Mouse (Mus musculus): ENCODE measurements around the gene Dnpep. TPM values are rescaled to one million over a fixed set of nuclear protein-coding genes. Genes with fewer than 3 reads are reported as not detected.

Dnpep gene
- polyA plus RNA-seq (2021; fragmentation: Nextera tagmentation) = 68.5 and 77.2 TPM in 2 replicates
- long read RNA-seq, experiment 1, transcript Dnpep-209 (14 exons, 1,862 nt) = minor isoform, 11 of 118 reads
- long read RNA-seq, experiment 1, transcript Dnpep-201 (15 exons, 2,488 nt) = major isoform, 75 of 118 reads
- long read RNA-seq, experiment 1, transcript Dnpep-202 (15 exons, 1,571 nt) = minor isoform, 18 of 118 reads
- long read RNA-seq, experiment 1, partial matches to known transcripts = 6 of 118 reads
- long read RNA-seq, experiment 1, other reads (novel, unspliced or antisense) = 8 of 118 reads
- long read RNA-seq, experiment 2, transcript Dnpep-209 (14 exons, 1,862 nt) = minor isoform, 14 of 324 reads
- long read RNA-seq, experiment 2, transcript Dnpep-202 (15 exons, 1,571 nt) = minor isoform, 32 of 324 reads
- long read RNA-seq, experiment 2, transcript Dnpep-201 (15 exons, 2,488 nt) = major isoform, 238 of 324 reads
- long read RNA-seq, experiment 2, partial matches to known transcripts = 16 of 324 reads
- long read RNA-seq, experiment 2, other reads (novel, unspliced or antisense) = 24 of 324 reads

GRCm38 (mm10) chr1:75317241-75318201 lies at the start of gene Dnpep:
Dnpep (minus strand) TSS chr1:75317990.

GRCm38 (mm10) chr1:75360112-75361031 lies 42.6 kb upstream of the Dnpep start, which contains the start of gene Des:
Des (plus strand) TSS chr1:75360329.

GRCm38 (mm10) chr1:75278228-75278627 lies 39.6 kb downstream of the Dnpep start, which contains the start of gene Resp18:
Resp18 (minus strand) TSS chr1:75278415.

GRCm38 (mm10) chr1:75264091-75264880 lies 53.5 kb downstream of the Dnpep start, which contains the start of gene Ptprn:
Ptprn (minus strand) TSS chr1:75264502.

Other genes starting within 250 kb of the Dnpep start
- 3.3 and 3.6 TPM in 2 replicates for gene Nhej1, start 192.8 kb downstream of the Dnpep start, polyA plus RNA-seq (2021; fragmentation: Nextera tagmentation)
- 1.0 and 1.5 TPM in 2 replicates for gene Slc23a3, start 184.1 kb downstream of the Dnpep start, polyA plus RNA-seq (2021; fragmentation: Nextera tagmentation)
- 7.4 and 10.8 TPM in 2 replicates for gene Cnppd1, start 175.3 kb downstream of the Dnpep start, polyA plus RNA-seq (2021; fragmentation: Nextera tagmentation)
- gene Retreg2, start 175.2 kb downstream of the Dnpep start, polyA plus RNA-seq (2021; fragmentation: Nextera tagmentation) = 70.3 and 86.5 TPM in 2 replicates
- 38.0 and 45.0 TPM in 2 replicates for gene Zfand2b, start 149.3 kb downstream of the Dnpep start, polyA plus RNA-seq (2021; fragmentation: Nextera tagmentation)
- 12.8 and 13.0 TPM in 2 replicates for gene Abcb6, start 137.6 kb downstream of the Dnpep start, polyA plus RNA-seq (2021; fragmentation: Nextera tagmentation)
- 9.8 and 11.1 TPM in 2 replicates for gene Ankzf1, start 125.8 kb downstream of the Dnpep start, polyA plus RNA-seq (2021; fragmentation: Nextera tagmentation)
- 44.9 and 48.7 TPM in 2 replicates for gene Atg9a, start 125.8 kb downstream of the Dnpep start, polyA plus RNA-seq (2021; fragmentation: Nextera tagmentation)
- 2.3 and 3.4 TPM in 2 replicates for gene Glb1l, start 107.2 kb downstream of the Dnpep start, polyA plus RNA-seq (2021; fragmentation: Nextera tagmentation)
- gene Stk16, start 107.2 kb downstream of the Dnpep start, polyA plus RNA-seq (2021; fragmentation: Nextera tagmentation) = 78.9 and 82.4 TPM in 2 replicates
- gene Tuba4a, start 98.1 kb downstream of the Dnpep start, polyA plus RNA-seq (2021; fragmentation: Nextera tagmentation) = 181 and 191 TPM in 2 replicates
- not detected in 2 replicates for gene A630095N17Rik, start 85.9 kb downstream of the Dnpep start, polyA plus RNA-seq (2021; fragmentation: Nextera tagmentation)
- 46.9 and 49.3 TPM in 2 replicates for gene Dnajb2, start 81.6 kb downstream of the Dnpep start, polyA plus RNA-seq (2021; fragmentation: Nextera tagmentation)
- gene Ptprn, start 53.5 kb downstream of the Dnpep start, polyA plus RNA-seq (2021; fragmentation: Nextera tagmentation) = 65.6 and 80.8 TPM in 2 replicates
- 215 and 219 TPM in 2 replicates for gene Resp18, start 39.6 kb downstream of the Dnpep start, polyA plus RNA-seq (2021; fragmentation: Nextera tagmentation)
- 1.2 TPM in 2 replicates for gene Des, start 42.3 kb upstream of the Dnpep start, polyA plus RNA-seq (2021; fragmentation: Nextera tagmentation)
- gene Speg, start 57.3 kb upstream of the Dnpep start, polyA plus RNA-seq (2021; fragmentation: Nextera tagmentation) = 50.9 and 52.6 TPM in 2 replicates
- 28.5 and 31.3 TPM in 2 replicates for gene Gmppa, start 117.9 kb upstream of the Dnpep start, polyA plus RNA-seq (2021; fragmentation: Nextera tagmentation)
- 0.77 and 1.3 TPM in 2 replicates for gene Asic4, start 132.4 kb upstream of the Dnpep start, polyA plus RNA-seq (2021; fragmentation: Nextera tagmentation)
- 77.7 and 104 TPM in 2 replicates for gene Chpf, start 161.3 kb upstream of the Dnpep start, polyA plus RNA-seq (2021; fragmentation: Nextera tagmentation)
- 38.9 and 45.8 TPM in 2 replicates for gene Tmem198, start 161.5 kb upstream of the Dnpep start, polyA plus RNA-seq (2021; fragmentation: Nextera tagmentation)
- gene Obsl1, start 188.5 kb upstream of the Dnpep start, polyA plus RNA-seq (2021; fragmentation: Nextera tagmentation) = 5.6 and 5.9 TPM in 2 replicates
- gene Inha, start 189.1 kb upstream of the Dnpep start, polyA plus RNA-seq (2021; fragmentation: Nextera tagmentation) = 1.7 and 1.8 TPM in 2 replicates
- gene Stk11ip, start 203.5 kb upstream of the Dnpep start, polyA plus RNA-seq (2021; fragmentation: Nextera tagmentation) = 8.7 and 12.1 TPM in 2 replicates
- gene Slc4a3, start 228.3 kb upstream of the Dnpep start, polyA plus RNA-seq (2021; fragmentation: Nextera tagmentation) = 18.9 and 23.2 TPM in 2 replicates